Mouse (Mus musculus): Measurements from ENCODE around the gene Smyd3. TPM values are rescaled to one million over a fixed set of nuclear protein-coding genes. Genes with fewer than 3 reads are reported as not detected.

Smyd3 gene
- polyA plus RNA-seq, 1 experiment from 2014 or later, result 22.3 TPM

- no peak for ATAC-seq (replicated peaks; ENCODE audit: low FRiP score, low TSS enrichment, low read depth)
- H3K36me3 ChIP-seq (ENCODE audit: control insufficient read depth, insufficient read depth, low read length), result no peaks in the 10 kb centered on the region
These were observed 453.1 kb downstream of the Smyd3 start for GRCm38 (mm10) chr1:179064601-179065293.

DNA sequence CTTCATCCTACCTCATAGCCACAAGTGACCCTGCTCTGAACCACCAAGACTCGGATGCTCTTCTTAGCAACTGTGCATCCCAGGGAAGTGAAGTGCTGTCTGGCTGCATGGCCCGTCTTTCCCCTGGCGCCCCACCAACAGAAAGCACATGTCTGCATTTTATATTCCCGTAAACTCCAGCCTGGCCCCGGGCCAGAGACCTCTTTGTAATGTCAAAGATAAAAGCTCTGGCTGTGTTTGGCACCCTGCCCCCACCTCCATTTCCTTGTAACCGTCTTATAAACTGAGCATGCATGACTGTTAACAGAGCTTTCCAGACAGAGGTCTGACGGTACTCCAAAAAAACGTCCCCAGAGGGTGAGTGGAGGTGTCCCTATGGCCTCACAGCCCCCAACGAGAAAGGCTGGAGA lies 456.1 kb downstream of the Smyd3 start:
- Histone ChIP-seq H3K4me1 (replicated peaks; ENCODE audit: control insufficient read depth, insufficient read depth, low read length) (peaks cover 54% of the 10 kb centered on the region), H3K4me3 (ENCODE audit: low read depth, low read length) (no peak overlapping the region), H3K4me2 (ENCODE audit: low read length) (peak overlapping the region; percentile 1; the same call in 1 of the 2 replicates), H3K36me3 (ENCODE audit: control insufficient read depth, insufficient read depth, low read length) (no peaks in the 10 kb centered on the region), H3K27ac (ENCODE audit: low read depth) (peak overlapping the region; percentile 87), H3K9ac (ENCODE audit: low read length) (no peak overlapping the region), H3K9me3 (ENCODE audit: control insufficient read depth, low read length) (no peaks in the 10 kb centered on the region), H3K27me3 (replicated peaks; ENCODE audit: control insufficient read depth, insufficient read depth, low read length) (no peaks in the 10 kb centered on the region)
- DNase-seq (ENCODE audit: low spot score), result peak; percentile 92
- peak; percentile 56; the same call in 1 of the 2 replicates for ATAC-seq (replicated peaks; ENCODE audit: low FRiP score, low TSS enrichment, low read depth)
- WGBS, result 13% methylated on average over 9 of the region's 9 CpGs

More at GRCm38 (mm10) chr1:179064601-179065293, 453.1 kb downstream of the Smyd3 start:
- no peak overlapping the region for H3K4me3 ChIP-seq (ENCODE audit: low read depth, low read length)
- H3K27me3 ChIP-seq (replicated peaks; ENCODE audit: control insufficient read depth, insufficient read depth, low read length), result no peaks in the 10 kb centered on the region
- H3K4me2 ChIP-seq (ENCODE audit: low read length), result no peak overlapping the region
- H3K9me3 ChIP-seq (ENCODE audit: control insufficient read depth, low read length), result no peaks in the 10 kb centered on the region
- DNase-seq (ENCODE audit: low spot score), result no peak
- H3K4me1 ChIP-seq (replicated peaks; ENCODE audit: control insufficient read depth, insufficient read depth, low read length), result peaks cover 45% of the 10 kb centered on the region
- 55% methylated on average over 14 of the region's 14 CpGs for WGBS
- peak overlapping the region; percentile 29; the same call in 1 of the 2 replicates for H3K27ac ChIP-seq (ENCODE audit: low read depth)
- no peak overlapping the region for H3K9ac ChIP-seq (ENCODE audit: low read length)

- Histone ChIP-seq H3K27me3 (replicated peaks; ENCODE audit: control insufficient read depth, insufficient read depth, low read length) (no peaks in the 10 kb centered on the region), H3K9ac (ENCODE audit: low read length) (no peak overlapping the region), H3K27ac (ENCODE audit: low read depth) (peak overlapping the region; percentile 87), H3K36me3 (ENCODE audit: control insufficient read depth, insufficient read depth, low read length) (no peaks in the 10 kb centered on the region), H3K4me2 (ENCODE audit: low read length) (no peak overlapping the region), H3K9me3 (ENCODE audit: control insufficient read depth, low read length) (no peaks in the 10 kb centered on the region), H3K4me3 (ENCODE audit: low read depth, low read length) (no peak overlapping the region), H3K4me1 (replicated peaks; ENCODE audit: control insufficient read depth, insufficient read depth, low read length) (peaks cover 53% of the 10 kb centered on the region)
- ATAC-seq (replicated peaks; ENCODE audit: low FRiP score, low TSS enrichment, low read depth) (no peak), DNase-seq (ENCODE audit: low spot score) (no peak)
- 54% methylated on average over 4 of the region's 4 CpGs for WGBS
These were observed 456.8 kb downstream of the Smyd3 start for GRCm38 (mm10) chr1:179061053-179061452.

DNA sequence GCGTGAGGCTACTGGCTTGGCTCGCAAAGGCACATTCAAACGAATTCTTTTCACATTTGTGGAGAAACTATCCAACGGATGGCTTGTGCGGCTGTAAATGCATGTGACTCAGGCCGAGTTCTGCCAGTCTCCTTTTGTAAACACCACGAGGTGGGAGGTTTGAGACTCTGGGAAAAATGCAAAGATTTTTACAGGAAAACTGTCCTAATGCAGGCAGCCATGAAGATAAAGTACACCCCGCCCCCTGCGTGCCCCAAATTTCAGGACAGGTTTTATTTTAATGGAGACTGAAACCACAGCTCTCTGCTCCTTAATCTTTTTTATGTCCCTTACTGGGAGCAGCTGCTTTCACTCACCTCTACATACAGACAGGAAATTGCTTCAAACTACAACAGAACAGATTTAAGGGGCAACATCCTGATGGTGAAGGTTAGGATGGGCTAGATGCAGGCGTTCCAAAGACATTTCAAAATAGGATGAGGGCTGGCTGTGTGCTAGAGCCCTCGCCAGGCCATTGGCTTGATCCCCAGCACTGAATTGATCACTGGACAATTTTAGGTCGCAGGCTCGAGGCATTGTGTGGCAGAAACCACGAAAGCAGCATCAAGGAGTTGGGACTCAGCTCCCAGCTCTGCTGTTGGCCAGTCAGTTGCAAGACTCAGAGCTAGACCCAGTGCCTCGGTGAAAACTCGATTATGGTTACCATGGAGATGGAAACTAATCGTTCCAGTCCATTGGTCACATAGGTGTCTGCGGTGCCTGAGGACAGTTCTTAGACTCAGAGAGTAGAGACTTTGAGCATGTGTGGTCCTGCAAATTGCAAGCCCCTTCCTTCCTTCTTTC lies 457.5 kb downstream of the Smyd3 start:
- Histone ChIP-seq H3K27me3 (replicated peaks; ENCODE audit: control insufficient read depth, insufficient read depth, low read length) (no peaks in the 10 kb centered on the region), H3K27ac (ENCODE audit: low read depth) (peak overlapping the region; percentile 87), H3K4me2 (ENCODE audit: low read length) (0 out of 2 replicates have a peak overlapping the region, but pooled peaks have one; percentile 1), H3K4me1 (replicated peaks; ENCODE audit: control insufficient read depth, insufficient read depth, low read length) (peaks cover 49% of the 10 kb centered on the region), H3K9me3 (ENCODE audit: control insufficient read depth, low read length) (no peaks in the 10 kb centered on the region), H3K36me3 (ENCODE audit: control insufficient read depth, insufficient read depth, low read length) (no peaks in the 10 kb centered on the region), H3K4me3 (ENCODE audit: low read depth, low read length) (no peak overlapping the region), H3K9ac (ENCODE audit: low read length) (no peak overlapping the region)
- WGBS, result 23% methylated on average over 18 of the region's 18 CpGs
- DNase-seq (ENCODE audit: low spot score) (peak; percentile 64), ATAC-seq (replicated peaks; ENCODE audit: low FRiP score, low TSS enrichment, low read depth) (peak; percentile 61)

DNA sequence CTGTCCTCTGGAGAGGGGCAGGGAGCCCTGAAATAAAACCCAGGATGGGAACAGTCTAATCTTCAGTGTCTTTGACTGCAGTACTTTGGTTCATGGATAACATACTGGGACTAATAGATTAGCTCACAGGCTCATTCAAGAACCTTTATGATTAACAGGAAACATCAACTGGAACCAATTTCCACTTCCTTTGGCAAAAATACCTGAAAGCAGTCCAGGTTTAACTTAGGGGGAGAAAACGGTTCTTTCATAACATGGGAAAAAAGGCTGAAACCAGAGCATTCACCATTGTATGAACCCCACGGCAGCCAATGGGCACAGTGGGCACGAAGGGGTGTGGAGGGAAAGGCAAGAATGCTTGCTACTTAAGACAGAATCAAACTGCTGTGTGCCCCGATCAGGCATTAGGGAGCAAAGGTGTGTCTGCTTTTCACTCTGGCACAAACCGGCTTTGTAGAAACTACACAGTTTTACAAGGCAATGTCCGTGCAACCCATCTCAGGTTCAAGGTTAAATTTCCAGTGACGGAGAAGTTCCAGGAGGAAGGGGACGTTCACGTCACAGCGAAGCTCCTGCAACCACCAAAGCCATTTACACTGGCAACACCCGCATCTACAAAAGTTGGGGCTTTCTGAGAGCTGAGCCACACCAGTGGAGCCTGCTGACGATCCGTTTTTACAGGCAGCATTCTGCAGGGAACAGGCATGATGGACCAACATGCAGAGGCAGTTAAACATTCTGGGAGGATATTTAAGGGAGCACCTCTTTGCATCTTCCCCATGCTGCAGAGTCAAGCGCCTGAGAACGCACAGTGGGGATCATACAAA lies 458.3 kb downstream of the Smyd3 start:
- Histone ChIP-seq H3K27ac (ENCODE audit: low read depth) (peak overlapping the region; percentile 87), H3K4me2 (ENCODE audit: low read length) (no peak overlapping the region), H3K9ac (ENCODE audit: low read length) (no peak overlapping the region), H3K36me3 (ENCODE audit: control insufficient read depth, insufficient read depth, low read length) (no peaks in the 10 kb centered on the region), H3K4me3 (ENCODE audit: low read depth, low read length) (no peak overlapping the region), H3K4me1 (replicated peaks; ENCODE audit: control insufficient read depth, insufficient read depth, low read length) (peaks cover 49% of the 10 kb centered on the region), H3K27me3 (replicated peaks; ENCODE audit: control insufficient read depth, insufficient read depth, low read length) (no peaks in the 10 kb centered on the region), H3K9me3 (ENCODE audit: control insufficient read depth, low read length) (no peaks in the 10 kb centered on the region)
- DNase-seq (ENCODE audit: low spot score) (peak; percentile 69), ATAC-seq (replicated peaks; ENCODE audit: low FRiP score, low TSS enrichment, low read depth) (no peak)
- 41% methylated on average over 15 of the region's 15 CpGs for WGBS

DNA sequence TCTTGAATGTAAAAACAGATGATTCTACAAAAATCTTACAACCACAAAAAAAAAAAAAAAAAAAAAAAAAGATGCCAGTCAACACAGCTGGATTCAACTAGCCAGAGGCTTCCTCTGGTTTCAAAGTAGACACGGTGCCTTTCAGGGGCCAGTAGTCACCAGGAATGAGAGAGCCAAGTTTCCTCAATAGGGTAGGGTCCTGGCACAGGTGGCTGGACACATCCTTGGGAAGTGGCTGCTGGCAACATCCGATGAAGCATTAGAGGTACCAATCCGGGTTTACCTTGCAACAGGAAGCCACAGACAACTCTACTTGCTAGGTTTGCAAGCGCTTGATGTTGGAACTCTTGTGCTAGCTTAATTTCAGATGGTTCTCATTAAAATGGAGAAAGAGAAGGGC lies 459.2 kb downstream of the Smyd3 start:
- Histone ChIP-seq H3K27ac (ENCODE audit: low read depth) (peak overlapping the region; percentile 87; the same call in 1 of the 2 replicates), H3K9me3 (ENCODE audit: control insufficient read depth, low read length) (no peaks in the 10 kb centered on the region), H3K4me3 (ENCODE audit: low read depth, low read length) (no peak overlapping the region), H3K9ac (ENCODE audit: low read length) (no peak overlapping the region), H3K4me1 (replicated peaks; ENCODE audit: control insufficient read depth, insufficient read depth, low read length) (peaks cover 49% of the 10 kb centered on the region), H3K4me2 (ENCODE audit: low read length) (no peak overlapping the region), H3K36me3 (ENCODE audit: control insufficient read depth, insufficient read depth, low read length) (no peaks in the 10 kb centered on the region), H3K27me3 (replicated peaks; ENCODE audit: control insufficient read depth, insufficient read depth, low read length) (no peaks in the 10 kb centered on the region)
- no peak for ATAC-seq (replicated peaks; ENCODE audit: low FRiP score, low TSS enrichment, low read depth)
- WGBS, result 82% methylated on average over 4 of the region's 4 CpGs
- no peak for DNase-seq (ENCODE audit: low spot score)

DNA sequence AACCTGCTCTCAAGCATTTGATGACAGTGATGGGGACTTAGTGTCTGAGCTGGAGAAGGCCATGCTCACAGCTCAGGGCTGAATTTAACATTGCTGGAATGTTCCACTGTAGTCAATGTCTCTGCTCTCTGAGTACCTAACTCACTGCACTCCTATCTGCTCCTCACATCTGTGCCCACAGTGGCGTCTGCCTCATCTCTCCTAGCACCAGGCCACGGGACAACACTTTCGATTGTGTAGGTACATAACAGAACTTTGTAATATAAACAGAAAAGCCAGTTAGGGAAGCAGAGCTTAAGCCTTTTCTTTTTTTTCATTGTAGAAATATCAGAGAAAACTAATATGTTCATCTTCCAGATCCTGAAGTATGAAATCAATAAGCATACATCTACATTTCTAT lies 462.1 kb downstream of the Smyd3 start:
- Histone ChIP-seq H3K27ac (ENCODE audit: low read depth) (no peak overlapping the region), H3K36me3 (ENCODE audit: control insufficient read depth, insufficient read depth, low read length) (no peaks in the 10 kb centered on the region), H3K4me1 (replicated peaks; ENCODE audit: control insufficient read depth, insufficient read depth, low read length) (peaks cover 29% of the 10 kb centered on the region), H3K9ac (ENCODE audit: low read length) (no peak overlapping the region), H3K27me3 (replicated peaks; ENCODE audit: control insufficient read depth, insufficient read depth, low read length) (no peaks in the 10 kb centered on the region), H3K9me3 (ENCODE audit: control insufficient read depth, low read length) (no peaks in the 10 kb centered on the region), H3K4me3 (ENCODE audit: low read depth, low read length) (no peak overlapping the region), H3K4me2 (ENCODE audit: low read length) (no peak overlapping the region)
- ATAC-seq (replicated peaks; ENCODE audit: low FRiP score, low TSS enrichment, low read depth) (no peak), DNase-seq (ENCODE audit: low spot score) (no peak)
- WGBS, result 47% methylated on average over 3 of the region's 3 CpGs

- no peak overlapping the region for H3K9ac ChIP-seq (ENCODE audit: low read length)
- no peak overlapping the region for H3K4me3 ChIP-seq (ENCODE audit: low read depth, low read length)
- H3K4me2 ChIP-seq (ENCODE audit: low read length), result no peak overlapping the region
- H3K27me3 ChIP-seq (replicated peaks; ENCODE audit: control insufficient read depth, insufficient read depth, low read length), result no peaks in the 10 kb centered on the region
- 46% methylated on average over 7 of the region's 7 CpGs for WGBS
- H3K27ac ChIP-seq (ENCODE audit: low read depth), result no peak overlapping the region
- no peaks in the 10 kb centered on the region for H3K36me3 ChIP-seq (ENCODE audit: control insufficient read depth, insufficient read depth, low read length)
- H3K9me3 ChIP-seq (ENCODE audit: control insufficient read depth, low read length), result no peaks in the 10 kb centered on the region
- DNase-seq (ENCODE audit: low spot score) (no peak), ATAC-seq (replicated peaks; ENCODE audit: low FRiP score, low TSS enrichment, low read depth) (no peak)
- peaks cover 18% of the 10 kb centered on the region for H3K4me1 ChIP-seq (replicated peaks; ENCODE audit: control insufficient read depth, insufficient read depth, low read length)
These were observed 463.3 kb downstream of the Smyd3 start for GRCm38 (mm10) chr1:179054385-179055116.
